8 mouse cellular contexts compared by ENCODE assay signal in the genomic region with DNA sequence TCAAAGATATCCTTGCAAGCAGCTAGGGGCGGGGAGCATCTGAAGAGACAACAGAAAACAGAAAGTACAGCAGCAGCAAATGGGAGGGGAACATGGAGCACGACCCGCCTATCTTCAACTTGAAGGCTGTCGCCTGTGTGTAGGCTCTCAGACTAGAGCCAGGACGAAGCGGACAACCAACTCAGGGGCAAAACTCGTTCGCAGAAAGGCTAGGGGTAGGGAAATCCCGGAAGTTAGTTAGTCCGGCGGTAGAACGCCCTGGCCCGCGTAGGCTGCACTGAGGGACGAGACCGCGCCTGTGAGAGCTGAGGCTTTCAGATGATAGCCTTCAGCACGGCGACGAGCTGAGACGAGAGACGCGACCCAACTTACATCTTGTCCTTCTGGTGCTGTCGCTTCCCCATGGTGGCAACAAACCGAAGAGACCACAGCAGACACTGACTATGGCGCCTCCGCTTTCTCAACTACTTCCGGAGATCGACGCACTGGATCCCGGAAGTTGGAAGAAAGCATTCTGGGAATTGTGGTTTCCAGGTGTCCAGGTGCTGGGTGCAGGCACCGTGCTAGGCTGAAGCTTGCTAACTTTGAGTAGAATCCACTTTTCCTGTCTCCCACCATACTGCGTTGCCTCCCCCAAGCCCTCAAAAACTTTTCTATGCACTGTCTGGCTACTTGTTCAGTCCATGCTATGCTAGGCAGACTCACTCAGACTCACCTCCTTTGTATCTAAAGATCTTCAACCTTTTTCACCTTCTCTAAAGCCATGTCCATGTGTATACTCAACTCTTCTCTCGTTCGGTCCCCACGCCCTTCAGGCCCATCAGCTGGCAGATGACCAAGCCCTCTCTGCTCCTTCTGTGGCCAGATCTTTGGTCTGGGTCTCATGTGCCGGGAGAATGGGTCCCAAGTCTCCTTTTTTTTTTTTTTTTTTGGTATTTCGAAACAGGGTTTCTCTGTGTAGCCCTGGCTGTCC. TPM values are rescaled to one million over a fixed set of nuclear protein-coding genes. Genes with fewer than 3 reads are reported as not detected.
DNase-seq lines count a peak whose midpoint lies in the region; ATAC-seq and TF ChIP-seq lines count a peak whose summit lies in the region.

A gene (minus strand): TSS at position 487 of the 973 bp plus-strand sequence.

- peak within 1 kb of the TSS; percentile 82 for H3K9ac ChIP-seq in embryonic facial prominence, embryonic 14.5 days (ENCODE audit: low read depth, low read length)
- H3K9ac ChIP-seq in limb, embryonic 14.5 days (ENCODE audit: low read depth, low read length, severe bottlenecking) = peak within 1 kb of the TSS; percentile 75
- H3K9ac ChIP-seq in midbrain, embryonic 16.5 days (ENCODE audit: low read depth, low read length) = peak within 1 kb of the TSS; percentile 77

- H3K27ac ChIP-seq in embryonic facial prominence, embryonic 14.5 days (replicated peaks; ENCODE audit: low read depth, low read length) = no peak within 1 kb of the TSS
- H3K27ac ChIP-seq in limb, embryonic 14.5 days (replicated peaks; ENCODE audit: low read depth, low read length) = peak within 1 kb of the TSS; percentile 35; the same call in 1 of the 2 replicates
- peak within 1 kb of the TSS; percentile 63 for H3K27ac ChIP-seq in midbrain, embryonic 16.5 days (ENCODE audit: low read length)
- H3K27ac ChIP-seq in spleen, adult 2 months (ENCODE audit: insufficient read depth, low read length) = peak within 1 kb of the TSS; percentile 68

- H3K9me3 ChIP-seq in embryonic facial prominence, embryonic 14.5 days (ENCODE audit: control insufficient read depth, low read length) = no peaks in the 10 kb centered on the region
- H3K9me3 ChIP-seq in limb, embryonic 14.5 days (ENCODE audit: control insufficient read depth, low read length) = no peaks in the 10 kb centered on the region
- no peaks in the 10 kb centered on the region for H3K9me3 ChIP-seq in midbrain, embryonic 16.5 days (replicated peaks; ENCODE audit: control insufficient read depth, low read length, poor library complexity, severe bottlenecking)

- TF ChIP-seq CTCF in spleen, adult 2 months (IDR thresholded peaks at IDR 0.05; ENCODE audit: extremely low read depth, insufficient read depth, insufficient read length, insufficient replicate concordance) = no peak

- peak within 1 kb of the TSS; percentile 89 for H3K4me3 ChIP-seq in embryonic facial prominence, embryonic 14.5 days (ENCODE audit: low read depth, low read length)
- H3K4me3 ChIP-seq in limb, embryonic 14.5 days (replicated peaks; ENCODE audit: low read length) = peak within 1 kb of the TSS; percentile 86
- H3K4me3 ChIP-seq in midbrain, embryonic 16.5 days (ENCODE audit: low read depth, low read length) = peak within 1 kb of the TSS; percentile 81
- H3K4me3 ChIP-seq in spleen, adult 2 months (ENCODE audit: extremely low read depth, insufficient read depth, insufficient read length) = peak within 1 kb of the TSS; percentile 84

- peak; percentile 83 for ATAC-seq in embryonic facial prominence, embryonic 14.5 days (ENCODE audit: low read depth)
- peak; percentile 87 for ATAC-seq in limb, embryonic 14.5 days (ENCODE audit: low FRiP score, low read depth)
- peak; percentile 92 for ATAC-seq in midbrain, embryonic 16.5 days

- H3K36me3 ChIP-seq in embryonic facial prominence, embryonic 14.5 days (ENCODE audit: control insufficient read depth, insufficient read depth, low read length) = peaks cover 33% of the 10 kb centered on the region
- H3K36me3 ChIP-seq in limb, embryonic 14.5 days (ENCODE audit: control insufficient read depth, insufficient read depth, low read length) = peaks cover 38% of the 10 kb centered on the region
- peaks cover 8% of the 10 kb centered on the region; the same call in 1 of the 2 replicates for H3K36me3 ChIP-seq in midbrain, embryonic 16.5 days (ENCODE audit: control insufficient read depth, insufficient read depth, low read length)
- peaks cover 8% of the 10 kb centered on the region for H3K36me3 ChIP-seq in spleen, adult 2 months (ENCODE audit: control insufficient read depth, insufficient read depth, low read length)

- DNase-seq in A20 (ENCODE audit: low read depth, low spot score) = peak; percentile 91
- peak; percentile 70 to 77 for DNase-seq in adrenal gland, postnatal 36 days
- DNase-seq in embryonic facial prominence, embryonic 14.5 days (ENCODE audit: low spot score) = peak; percentile 92
- peak; percentile 80 for DNase-seq in heart, adult 8-10 months (ENCODE audit: low spot score)
- DNase-seq in kidney, adult 8-10 months = peak; percentile 65 to 73
- peak; percentile 85 for DNase-seq in limb, embryonic 14.5 days (ENCODE audit: low spot score)
- peak; percentile 53 to 67 for DNase-seq in spleen, adult 2 months (ENCODE audit: low read depth in 1 of 2, low spot score in 2 of 2)

- TF ChIP-seq POLR2A in limb, embryonic 14.5 days (IDR thresholded peaks at IDR 0.05; ENCODE audit: borderline replicate concordance, extremely low read depth, insufficient read depth, insufficient read length) = peak; percentile 54; the same call in 1 of the 2 replicates
- peak; percentile 72 for TF ChIP-seq POLR2A in spleen, adult 2 months (IDR thresholded peaks at IDR 0.05; ENCODE audit: low read depth, low read length)

- WGBS in embryonic facial prominence, embryonic 14.5 days = 9% methylated on average over 38 of the region's 38 CpGs
- WGBS in limb, embryonic 14.5 days = 11% methylated on average over 38 of the region's 38 CpGs
- WGBS in midbrain, embryonic 16.5 days = 7% methylated on average over 37 of the region's 38 CpGs
- WGBS in spleen, adult 2 months = 7% methylated on average over 38 of the region's 38 CpGs

- no peaks in the 10 kb centered on the region for H3K27me3 ChIP-seq in embryonic facial prominence, embryonic 14.5 days (replicated peaks; ENCODE audit: control insufficient read depth, insufficient read depth, low read length)
- no peaks in the 10 kb centered on the region for H3K27me3 ChIP-seq in limb, embryonic 14.5 days (ENCODE audit: control insufficient read depth, insufficient read depth, low read length)
- H3K27me3 ChIP-seq in midbrain, embryonic 16.5 days (ENCODE audit: control insufficient read depth, insufficient read depth, low read depth, low read length) = no peaks in the 10 kb centered on the region
- H3K27me3 ChIP-seq in spleen, adult 2 months (ENCODE audit: control insufficient read depth, insufficient read depth, low read length) = no peaks in the 10 kb centered on the region

- H3K4me1 ChIP-seq in embryonic facial prominence, embryonic 14.5 days (ENCODE audit: control insufficient read depth, insufficient read depth, low read length) = peaks cover 8% of the 10 kb centered on the region; the same call in 1 of the 2 replicates
- peaks cover 7% of the 10 kb centered on the region; the same call in 1 of the 2 replicates for H3K4me1 ChIP-seq in limb, embryonic 14.5 days (ENCODE audit: control insufficient read depth, insufficient read depth, low read length)
- H3K4me1 ChIP-seq in midbrain, embryonic 16.5 days (ENCODE audit: control insufficient read depth, insufficient read depth, low read length) = peaks cover 13% of the 10 kb centered on the region
- H3K4me1 ChIP-seq in spleen, adult 2 months (ENCODE audit: control insufficient read depth, insufficient read depth, insufficient read length) = peaks cover 7% of the 10 kb centered on the region; the same call in 1 of the 2 replicates

- peak within 1 kb of the TSS; percentile 68 for H3K4me2 ChIP-seq in embryonic facial prominence, embryonic 14.5 days (ENCODE audit: low read depth, low read length)
- H3K4me2 ChIP-seq in limb, embryonic 14.5 days (replicated peaks; ENCODE audit: low read depth, low read length, severe bottlenecking) = peak within 1 kb of the TSS; percentile 58
- H3K4me2 ChIP-seq in midbrain, embryonic 16.5 days (ENCODE audit: low read length) = peak within 1 kb of the TSS; percentile 71

RNA-seq across cellular contexts. Expression of the gene that starts here (rescaled TPM):
- 10 to 100 TPM; 83.4 to 97.0 TPM for total RNA-seq in adrenal gland, postnatal 36 days (2021)
- polyA plus RNA-seq in embryonic facial prominence, embryonic 14.5 days (2014; fragmentation: Nextera tagmentation; extraction: Ambion mirVana) = 101 and 117 TPM in 2 replicates
- 10 to 100 TPM; 36.2 to 39.6 (median 38.1) TPM for total RNA-seq in heart, adult 8-10 months (2022)
- 126 and 131 TPM in 2 replicates for polyA plus RNA-seq in limb, embryonic 14.5 days (2012; rRNA removed)
- 116 and 133 TPM in 2 replicates for polyA plus RNA-seq in limb, embryonic 14.5 days (2014; fragmentation: Nextera tagmentation; extraction: Ambion mirVana)
- polyA plus RNA-seq in midbrain, embryonic 16.5 days (2015; fragmentation: Nextera tagmentation; extraction: Ambion mirVana) = 147 and 153 TPM in 2 replicates
- polyA plus RNA-seq in spleen, adult 2 months (2012; rRNA removed) = 79.8 and 84.6 TPM in 2 replicates
